Mouse (Mus musculus): Measurements from ENCODE around the gene Lrrfip2. TPM values are rescaled to one million over a fixed set of nuclear protein-coding genes. Genes with fewer than 3 reads are reported as not detected.
A peak's percentile ranks its signal among the peaks of the same experiment; 100 is the strongest.

Lrrfip2 gene
- total RNA-seq, 2 experiments from 2014 or later = 82.4 to 91.7 TPM

DNA sequence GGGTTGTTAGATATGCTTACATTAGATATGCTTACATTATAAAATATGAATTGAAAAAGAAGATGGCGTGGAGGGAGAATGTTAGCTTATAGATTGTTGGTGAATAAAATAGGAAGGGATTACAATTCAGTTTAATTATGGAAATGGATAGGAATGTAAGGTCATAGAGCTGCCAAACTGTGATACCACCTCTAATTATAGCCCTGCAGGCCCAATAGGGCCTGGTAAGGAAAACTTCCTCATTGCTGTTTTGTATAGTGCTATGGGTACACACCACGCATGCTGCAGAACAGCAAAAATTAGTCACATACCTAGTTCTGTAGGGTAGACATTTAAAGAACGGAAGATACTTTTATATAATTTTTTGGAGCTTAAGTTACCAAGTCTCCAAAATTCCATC lies 90.8 kb downstream of the Lrrfip2 start:
- intact Hi-C loops (cut with DNase I) = no loop called here
- DNase-seq (ENCODE audit: low spot score) = no peak

DNA sequence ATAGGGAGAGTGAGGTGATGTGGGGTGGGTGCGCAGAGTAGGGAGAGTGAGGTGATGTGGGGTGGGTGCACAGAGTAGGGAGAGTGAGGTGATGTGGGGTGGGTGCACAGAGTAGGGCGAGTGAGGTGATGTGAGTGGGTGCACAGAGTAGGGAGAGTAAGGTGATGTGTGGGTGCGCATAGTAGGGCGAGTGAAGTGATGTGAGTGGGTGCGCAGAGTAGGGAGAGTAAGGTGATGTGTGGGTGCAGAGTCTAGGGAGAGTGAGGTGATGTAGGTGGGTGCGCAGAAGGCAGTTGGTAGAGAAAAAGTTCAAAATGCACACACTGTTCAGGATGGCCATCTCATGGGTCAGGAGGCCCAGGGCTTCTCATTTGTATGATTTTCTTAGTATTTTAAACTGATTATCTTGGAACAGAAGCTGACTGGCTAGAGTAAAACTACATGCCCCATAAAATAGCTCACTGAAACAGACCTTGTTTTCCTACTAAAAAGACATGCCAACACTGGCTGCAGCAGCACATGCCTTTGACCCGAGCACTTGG lies 91.8 kb downstream of the Lrrfip2 start:
- DNase-seq (ENCODE audit: low spot score) = no peak
- intact Hi-C loops (cut with DNase I) = no loop called here

DNA sequence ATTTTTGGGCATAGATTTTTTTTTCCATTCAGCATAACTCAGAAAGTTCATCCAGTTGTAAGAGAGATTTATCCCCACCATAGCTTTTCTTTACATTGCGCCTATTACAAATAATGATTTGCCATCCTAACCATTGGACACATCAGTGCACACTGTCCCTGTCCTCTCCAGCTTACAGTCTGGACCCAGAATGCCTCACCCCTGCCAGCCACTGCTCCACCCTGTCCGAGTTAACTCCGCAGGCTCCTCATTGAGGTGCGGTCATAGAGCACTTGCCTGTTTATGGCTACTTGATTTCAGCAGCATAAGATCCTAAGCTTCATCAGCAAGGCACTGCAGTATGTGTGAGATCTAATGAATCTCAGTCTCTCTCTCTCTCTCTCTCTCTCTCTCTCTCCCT lies 93.0 kb downstream of the Lrrfip2 start:
- DNase-seq (ENCODE audit: low spot score) = no peak
- intact Hi-C loops (cut with DNase I) = loop anchor here (5.0 kb wide), 1 partner anchor 93 kb away; the partner anchor contains the start of gene Lrrfip2

DNA sequence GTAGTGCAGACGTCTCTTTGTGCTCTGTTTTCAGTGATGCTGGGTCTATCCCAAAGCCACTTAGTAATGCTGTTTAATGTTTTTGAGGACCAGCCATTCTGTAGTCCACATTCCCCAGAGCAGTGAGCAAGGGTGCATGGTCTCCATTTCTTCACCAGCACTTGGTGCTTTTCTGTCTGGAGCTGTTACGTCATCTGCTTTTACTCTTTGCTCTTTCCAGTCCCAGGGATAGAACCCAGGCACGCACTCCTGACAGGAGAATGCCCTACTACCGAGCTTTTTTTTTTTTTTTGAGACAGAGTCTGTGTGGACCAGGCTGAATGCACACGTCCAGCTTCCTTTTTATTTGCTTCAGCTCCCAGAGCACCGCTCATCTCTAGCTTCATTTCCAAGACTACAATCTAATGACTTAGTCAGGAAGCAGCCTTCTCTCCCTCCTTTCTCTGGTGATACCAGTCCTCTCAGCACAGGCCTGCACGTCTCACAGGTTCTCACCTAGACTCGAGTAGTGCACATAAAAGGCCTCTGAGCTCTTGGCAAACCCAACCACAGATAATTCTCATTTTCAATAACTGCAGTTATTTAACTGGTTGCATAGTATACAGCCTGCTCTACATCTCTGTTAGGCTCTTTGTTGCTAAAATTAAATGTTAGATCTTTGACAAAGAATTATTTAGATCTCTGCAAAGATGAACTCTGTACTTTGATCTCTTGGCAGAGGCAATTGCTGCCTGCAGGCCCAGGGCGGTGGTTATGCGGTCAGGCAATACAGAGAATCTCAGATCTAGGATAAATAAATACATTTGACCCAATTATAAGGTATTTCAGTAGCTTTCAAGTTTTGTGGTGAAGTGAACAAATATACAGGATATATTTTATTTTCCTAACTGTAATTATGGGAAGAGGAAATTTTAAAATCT lies 94.0 kb downstream of the Lrrfip2 start:
- intact Hi-C loops (cut with DNase I) = loop anchor here (5.0 kb wide), 1 partner anchor 94 kb away; the partner anchor contains the start of gene Lrrfip2
- DNase-seq (ENCODE audit: low spot score) = no peak

DNA sequence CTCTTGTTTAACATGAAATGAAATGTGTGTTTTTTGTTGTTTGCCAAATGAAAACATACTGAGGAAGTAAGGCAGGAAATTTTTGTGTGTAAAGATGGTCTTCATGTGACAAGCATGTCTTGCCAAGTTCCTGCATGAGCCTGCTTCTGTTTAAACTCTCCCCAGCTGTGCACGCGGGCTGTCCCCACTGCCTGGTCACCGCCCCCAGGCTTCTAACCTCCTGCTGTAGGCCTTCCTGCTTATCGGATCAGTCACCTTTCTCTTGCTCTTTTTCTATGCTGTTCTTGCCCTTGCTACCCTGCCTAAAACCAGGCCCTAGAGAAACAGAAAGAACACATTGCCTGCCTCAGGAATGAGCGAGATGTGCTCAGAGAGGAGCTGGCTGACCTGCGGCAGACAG lies 96.1 kb downstream of the Lrrfip2 start:
- DNase-seq (ENCODE audit: low spot score) = no peak
- intact Hi-C loops (cut with DNase I) = loop anchor here (5.0 kb wide), 1 partner anchor 96 kb away; the partner anchor contains the start of gene Lrrfip2

DNA sequence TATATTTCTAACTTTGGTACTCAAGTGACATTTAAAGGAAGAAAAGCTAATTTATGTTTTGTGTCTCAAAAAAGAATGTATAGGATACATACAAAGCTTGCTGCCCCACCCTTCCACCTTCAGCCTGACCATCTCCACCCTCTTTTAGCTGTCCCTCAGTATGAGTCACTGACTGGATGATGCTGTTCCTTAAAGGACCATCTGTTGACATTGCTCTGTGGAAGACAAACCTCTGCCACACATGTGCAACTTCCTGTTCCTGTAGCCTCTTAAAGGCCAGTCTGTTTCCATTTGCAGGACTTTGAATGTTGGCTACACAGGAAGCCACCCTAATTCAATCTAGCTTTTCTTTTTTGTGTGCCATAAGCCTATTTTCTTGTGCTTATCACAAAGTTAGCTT lies 99.0 kb downstream of the Lrrfip2 start:
- intact Hi-C loops (cut with DNase I) = no loop called here
- DNase-seq (ENCODE audit: low spot score) = no peak

DNA sequence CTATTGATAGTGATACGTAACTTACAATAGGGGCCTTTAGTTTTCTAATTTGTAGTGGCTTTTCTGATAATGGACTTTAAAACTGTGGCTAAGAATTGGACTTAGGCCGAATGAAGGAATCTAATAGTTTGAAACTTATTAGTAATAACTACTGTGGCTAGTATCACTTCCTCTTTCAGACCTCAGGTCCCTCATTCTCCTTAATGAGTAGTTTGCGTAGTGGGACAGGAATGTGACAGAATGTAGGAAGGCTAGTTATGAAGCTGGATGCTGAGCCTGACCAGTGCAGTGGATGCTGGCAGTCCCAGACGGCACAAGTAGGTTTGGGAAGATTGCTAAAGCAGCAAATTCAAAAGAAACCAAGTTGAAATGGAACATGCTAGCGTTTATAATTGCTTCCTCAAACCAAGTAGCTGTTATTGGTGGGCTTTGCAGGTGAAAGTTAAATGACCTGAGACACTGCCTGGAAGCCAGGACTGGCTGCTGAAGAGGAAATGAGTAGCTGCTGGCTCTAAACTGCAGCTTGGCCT lies 103.2 kb downstream of the Lrrfip2 start:
- DNase-seq (ENCODE audit: low spot score) = no peak
- intact Hi-C loops (cut with DNase I) = loop anchor here (5.0 kb wide), 1 partner anchor 128 kb away; no protein-coding TSS in a partner anchor

DNA sequence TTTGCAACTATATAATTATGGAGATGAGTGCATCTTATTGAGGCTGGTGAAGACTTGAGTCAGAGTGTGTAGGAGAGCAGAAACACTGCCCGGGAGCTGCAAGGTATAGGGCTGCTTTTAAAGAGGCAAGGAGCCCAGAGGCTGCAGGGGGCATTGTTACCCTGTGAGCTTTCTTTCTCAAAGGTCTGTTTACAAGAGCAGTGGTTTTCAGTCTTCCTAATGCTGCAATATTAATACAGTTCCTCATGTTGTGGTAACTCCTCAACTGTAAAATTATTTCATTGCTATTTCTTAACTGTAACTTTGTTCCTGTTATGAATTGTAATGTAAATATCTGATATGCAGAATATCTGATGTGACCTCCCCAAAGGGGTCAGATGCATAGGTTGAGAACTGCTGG lies 104.2 kb downstream of the Lrrfip2 start:
- DNase-seq (ENCODE audit: low spot score) = no peak
- intact Hi-C loops (cut with DNase I) = loop anchor here (5.0 kb wide), 1 partner anchor 129 kb away; no protein-coding TSS in a partner anchor

DNA sequence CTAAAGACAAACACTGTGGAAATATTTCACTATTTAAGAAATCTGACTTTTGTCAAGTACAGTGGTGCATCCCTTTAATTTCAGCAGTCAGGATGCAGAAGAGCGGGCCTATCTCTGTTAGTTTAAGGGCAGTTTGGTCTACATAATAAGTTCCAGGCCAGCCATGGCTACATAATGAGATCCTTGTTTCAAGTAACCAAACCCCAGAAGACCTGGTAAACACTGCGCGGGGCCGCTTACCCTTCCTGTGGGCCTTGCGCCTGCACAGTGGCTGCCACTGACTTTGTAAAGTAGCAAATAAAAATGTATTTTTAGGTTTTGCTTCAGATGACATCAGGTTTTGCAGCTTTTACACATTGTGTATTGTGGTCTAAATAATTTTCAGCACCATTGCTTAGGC lies 106.0 kb downstream of the Lrrfip2 start:
- DNase-seq (ENCODE audit: low spot score) = no peak
- intact Hi-C loops (cut with DNase I) = loop anchor here (5.0 kb wide), 1 partner anchor 131 kb away; no protein-coding TSS in a partner anchor

DNA sequence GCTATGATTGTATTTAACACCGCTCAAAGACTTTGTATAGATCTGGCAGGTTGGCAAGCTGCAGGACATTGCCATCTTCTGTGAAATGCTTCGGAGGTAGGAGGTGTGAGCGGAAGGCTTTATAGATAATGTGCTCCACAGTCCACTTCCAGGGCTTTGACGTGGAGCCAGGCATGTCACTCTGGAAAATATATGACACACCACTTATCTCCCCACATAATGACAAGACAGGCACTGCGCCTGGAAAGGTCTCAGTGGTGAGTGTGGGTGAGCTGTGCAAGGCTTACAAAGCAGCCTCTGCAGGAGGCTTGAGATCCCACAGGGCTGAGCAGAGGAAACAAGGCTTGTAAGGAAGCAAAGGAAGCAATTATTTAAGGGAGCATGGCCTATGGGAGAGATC lies 111.1 kb downstream of the Lrrfip2 start:
- intact Hi-C loops (cut with DNase I) = no loop called here
- no peak for DNase-seq (ENCODE audit: low spot score)

DNA sequence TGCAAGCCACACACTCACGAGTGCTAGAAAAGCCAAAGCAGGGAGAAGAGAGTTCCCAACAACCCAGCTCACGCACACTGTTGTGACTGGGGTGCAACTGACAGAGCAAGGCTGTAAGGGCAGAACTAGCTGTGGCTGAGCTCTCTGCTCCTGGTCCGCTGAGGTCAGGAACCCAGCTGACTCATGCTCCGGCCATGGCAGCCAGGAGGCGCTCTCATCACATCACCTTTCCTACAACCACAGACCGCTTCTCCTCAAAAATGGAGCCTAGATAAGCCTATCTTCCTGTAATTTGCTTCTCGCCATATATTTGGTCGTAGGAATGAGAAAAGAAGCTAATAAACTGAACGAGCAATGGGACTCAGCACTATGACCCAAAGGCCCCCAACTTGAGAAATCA lies 117.3 kb downstream of the Lrrfip2 start:
- intact Hi-C loops (cut with DNase I) = no loop called here
- DNase-seq (ENCODE audit: low spot score) = no peak

DNA sequence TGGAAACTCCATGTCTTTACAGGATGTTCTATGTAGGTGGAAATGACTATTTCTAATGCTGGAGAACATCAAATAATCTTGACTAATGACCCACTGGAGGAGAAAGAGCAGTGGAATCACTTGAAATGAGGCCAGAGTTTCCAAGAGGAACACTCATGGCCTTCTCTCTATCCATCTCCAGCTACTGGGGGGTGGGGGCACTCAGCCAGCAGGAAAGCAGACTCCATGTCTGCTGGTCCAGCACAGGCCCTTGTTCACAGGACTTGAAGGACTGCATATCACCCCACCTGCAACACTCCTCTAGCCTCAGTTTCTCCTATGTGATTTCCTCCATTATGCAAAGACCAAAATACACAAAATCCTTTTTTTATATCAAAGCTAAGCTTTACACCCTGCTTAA lies 120.3 kb downstream of the Lrrfip2 start:
- no peak for DNase-seq (ENCODE audit: low spot score)
- intact Hi-C loops (cut with DNase I) = no loop called here

DNA sequence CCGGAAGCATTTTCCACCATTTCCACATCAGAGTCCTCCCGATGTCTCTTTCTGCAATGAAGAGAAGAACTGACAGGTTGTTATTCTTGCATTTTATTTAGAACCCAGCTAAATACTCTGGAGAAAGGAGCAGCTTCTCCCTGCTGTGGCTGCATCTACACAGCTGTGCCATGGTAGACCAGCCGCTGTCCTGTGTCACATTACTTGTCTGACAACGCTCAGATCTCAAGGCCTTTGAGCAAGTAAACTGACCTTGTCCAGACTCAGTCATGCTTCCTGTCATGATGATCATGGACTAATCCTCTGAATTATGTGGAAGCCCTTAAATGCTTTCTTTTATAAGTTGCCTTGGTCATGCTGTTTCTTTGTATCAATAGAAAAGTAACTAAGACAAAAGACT lies 122.4 kb downstream of the Lrrfip2 start:
- intact Hi-C loops (cut with DNase I) = no loop called here
- no peak for DNase-seq (ENCODE audit: low spot score)

DNA sequence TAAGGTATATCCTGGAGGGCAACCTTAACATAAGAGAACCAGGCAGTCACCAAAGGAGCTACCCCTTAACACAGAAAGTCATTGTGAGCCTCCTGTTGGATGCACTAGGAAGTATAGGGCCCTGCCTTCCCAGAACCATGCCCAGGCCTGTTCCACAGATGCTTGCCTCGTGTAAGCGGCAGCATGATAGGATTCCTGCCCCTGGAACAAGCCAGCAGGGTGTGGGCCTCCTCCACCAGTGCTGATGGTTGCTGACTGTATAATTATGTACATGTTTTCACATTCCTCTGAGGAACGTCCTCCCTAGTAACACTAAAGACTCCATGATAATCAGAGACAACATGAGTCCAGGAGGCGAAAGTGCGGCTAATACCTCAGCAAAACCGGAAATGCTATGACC lies 126.0 kb downstream of the Lrrfip2 start:
- no peak for DNase-seq (ENCODE audit: low spot score)
- intact Hi-C loops (cut with DNase I) = no loop called here

DNA sequence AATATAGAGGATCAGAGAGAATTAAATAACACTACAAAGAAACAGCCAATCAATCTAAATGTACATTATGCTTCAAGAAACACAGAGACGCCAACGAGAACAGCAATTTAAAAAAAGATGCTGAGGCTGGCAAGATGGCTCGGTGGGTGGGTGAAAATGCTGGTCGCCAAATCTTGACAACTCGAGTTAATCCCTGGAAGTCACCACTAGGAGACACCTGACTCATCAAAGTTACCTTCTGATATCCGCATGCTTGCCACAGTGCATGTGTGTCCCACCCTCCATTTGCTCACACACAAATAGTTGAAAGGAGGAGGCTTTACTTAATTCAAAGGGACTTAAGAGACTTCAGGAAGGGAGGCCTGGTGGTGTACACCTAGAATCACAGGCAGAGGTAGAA lies 128.2 kb downstream of the Lrrfip2 start:
- intact Hi-C loops (cut with DNase I) = no loop called here

DNA sequence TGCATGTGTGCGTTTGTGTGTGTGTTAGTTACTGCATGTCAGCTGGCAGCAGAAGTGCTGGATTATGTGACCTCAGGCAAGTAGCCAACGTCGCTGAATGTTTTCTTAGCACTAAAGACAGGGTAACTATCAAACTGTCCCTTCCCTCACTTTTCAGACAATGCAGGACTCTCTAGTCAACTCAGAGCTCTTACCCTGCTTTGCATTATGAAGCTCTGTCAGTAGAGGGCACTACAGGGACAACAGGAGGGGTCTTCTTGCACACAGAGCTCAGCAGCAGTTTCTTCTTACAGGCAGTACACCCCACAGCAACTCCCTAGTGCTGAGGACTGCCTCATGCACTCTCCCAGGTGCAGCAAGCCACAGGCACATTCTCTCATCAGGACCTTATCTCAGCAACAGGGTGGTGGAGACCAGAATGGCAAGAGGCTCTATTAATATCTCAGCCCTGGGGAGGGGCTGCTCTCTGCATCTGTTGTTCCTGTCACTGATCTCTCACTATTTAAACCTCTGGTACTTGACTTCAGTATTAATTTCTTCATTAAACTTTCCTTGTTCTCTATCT lies 130.4 kb downstream of the Lrrfip2 start:
- no peak for DNase-seq (ENCODE audit: low spot score)
- intact Hi-C loops (cut with DNase I) = no loop called here

More for the DNA sequence above, 128.2 kb downstream of the Lrrfip2 start:
- no peak for DNase-seq (ENCODE audit: low spot score)

DNA sequence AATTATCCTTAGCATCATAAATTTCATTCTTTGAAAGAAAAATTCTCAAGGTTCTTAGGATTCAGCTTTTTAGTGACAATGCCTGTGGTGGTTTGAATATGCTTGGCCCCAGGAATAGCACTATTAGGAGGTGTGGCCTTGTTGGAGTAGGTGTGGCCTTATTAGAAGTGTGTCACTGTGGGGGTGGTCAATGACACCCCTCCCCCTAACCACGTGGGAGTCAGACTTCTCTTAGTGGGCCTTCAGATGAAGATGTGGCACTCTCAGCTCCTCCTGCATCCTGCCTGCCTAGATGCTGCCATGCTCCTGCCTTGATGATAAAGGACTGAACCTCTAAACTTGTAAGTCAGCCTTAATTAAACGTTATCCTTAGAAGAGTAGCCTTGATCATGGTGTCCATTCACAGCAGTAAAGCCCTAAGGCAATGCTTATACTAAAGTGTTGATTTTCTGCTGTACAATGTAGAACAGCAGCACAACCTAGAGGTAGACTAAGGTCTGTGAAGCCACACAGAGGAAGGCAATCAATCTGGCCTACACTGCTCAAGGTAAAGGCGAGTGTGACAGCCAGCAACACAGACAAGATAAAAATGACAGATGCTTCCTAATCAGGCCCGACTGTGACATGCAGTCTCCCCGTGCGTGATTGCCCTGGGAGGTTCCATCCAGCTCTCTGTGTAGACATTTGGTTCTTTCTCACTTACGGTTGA lies 134.9 kb downstream of the Lrrfip2 start:
- no peak for DNase-seq (ENCODE audit: low spot score)
- intact Hi-C loops (cut with DNase I) = no loop called here

DNA sequence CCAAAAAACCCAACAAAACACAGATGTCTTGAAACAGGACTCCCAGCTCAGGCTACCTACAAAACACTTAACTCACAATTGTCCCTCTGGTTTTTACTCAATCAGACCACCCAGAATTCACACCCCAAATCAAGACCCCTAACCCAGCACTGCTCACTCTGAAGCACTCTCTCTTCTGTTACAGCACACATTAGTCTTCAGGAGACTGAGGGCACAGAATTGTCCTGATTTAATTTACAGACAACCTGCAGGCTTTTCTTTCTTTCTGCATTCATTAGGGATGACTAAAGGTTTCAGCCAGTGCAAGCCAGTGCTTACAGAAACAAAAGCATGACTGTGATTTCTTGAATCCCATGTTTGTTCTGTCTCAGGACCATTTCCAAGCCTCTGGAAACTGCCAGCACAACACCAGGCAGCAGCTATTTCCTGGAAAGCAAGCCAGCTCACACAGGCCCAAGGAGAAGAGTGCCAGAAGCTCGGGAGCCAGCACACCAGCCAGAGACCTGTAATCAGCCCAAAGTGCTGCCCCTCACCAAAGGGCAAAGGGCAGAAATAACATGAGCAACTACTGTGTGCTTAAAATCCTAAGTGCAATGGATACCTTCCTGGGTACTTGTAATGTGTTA lies 143.1 kb downstream of the Lrrfip2 start:
- peak; percentile 19 for DNase-seq (ENCODE audit: low spot score)
- intact Hi-C loops (cut with DNase I) = no loop called here

DNA sequence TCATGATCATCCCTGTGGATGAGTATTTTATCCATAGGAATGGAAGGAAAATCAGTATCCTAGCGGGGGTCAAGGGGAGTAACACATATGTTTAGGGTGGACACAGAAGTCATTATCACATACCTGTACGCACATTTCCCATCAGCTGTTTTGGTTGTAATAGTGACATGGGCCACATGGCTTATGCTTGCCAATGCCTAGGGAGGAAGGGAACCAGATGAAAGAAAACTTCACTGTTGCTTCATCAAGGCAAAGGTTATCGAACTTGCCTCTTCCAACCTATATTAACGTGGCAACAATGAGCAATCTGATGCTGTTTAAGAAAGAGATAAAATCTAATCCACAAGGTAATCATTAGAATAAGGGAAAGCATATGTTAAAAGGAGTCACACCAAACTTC lies 144.0 kb downstream of the Lrrfip2 start:
- intact Hi-C loops (cut with DNase I) = no loop called here
- DNase-seq (ENCODE audit: low spot score) = no peak

DNA sequence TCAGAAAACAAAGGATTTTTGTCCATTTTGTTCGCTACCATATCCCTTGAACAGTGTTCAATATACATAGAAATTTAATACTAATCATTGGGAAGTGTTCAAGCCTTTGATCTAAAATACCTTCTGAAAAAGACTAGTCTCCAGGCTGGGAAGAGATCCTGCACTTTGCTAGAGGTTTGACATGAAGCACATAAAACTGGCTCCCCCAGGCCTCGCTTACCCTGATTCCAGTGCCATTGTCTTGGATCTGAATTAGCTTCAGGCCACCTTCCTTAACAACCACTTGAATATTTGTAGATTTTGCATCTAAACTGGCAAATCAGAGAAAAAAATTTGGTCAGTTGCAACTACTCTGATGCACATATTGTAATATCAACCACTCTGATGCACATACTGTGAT lies 150.6 kb downstream of the Lrrfip2 start:
- intact Hi-C loops (cut with DNase I) = no loop called here
- no peak for DNase-seq (ENCODE audit: low spot score)

All from heart, postnatal 25 days (tissue).